Mouse (Mus musculus) left cerebral cortex, adult 9 months (tissue): ENCODE measurements around the gene Rfx6.

ENCODE experiments used
- DNase-seq, 2 experiments: peaks; one replicate each; pipeline ENCODE4 v3.0.0; 2022; ENCODE audit warnings: low spot score in 2 of 2

Gene Rfx6

GRCm38 (mm10) chr10:51677548-51678250, at the start of gene Rfx6:
Gene Rfx6 (plus strand): TSS chr10:51677756.
- DNase-seq, result peak in 1 of 2 experiments; percentile 8

DNA sequence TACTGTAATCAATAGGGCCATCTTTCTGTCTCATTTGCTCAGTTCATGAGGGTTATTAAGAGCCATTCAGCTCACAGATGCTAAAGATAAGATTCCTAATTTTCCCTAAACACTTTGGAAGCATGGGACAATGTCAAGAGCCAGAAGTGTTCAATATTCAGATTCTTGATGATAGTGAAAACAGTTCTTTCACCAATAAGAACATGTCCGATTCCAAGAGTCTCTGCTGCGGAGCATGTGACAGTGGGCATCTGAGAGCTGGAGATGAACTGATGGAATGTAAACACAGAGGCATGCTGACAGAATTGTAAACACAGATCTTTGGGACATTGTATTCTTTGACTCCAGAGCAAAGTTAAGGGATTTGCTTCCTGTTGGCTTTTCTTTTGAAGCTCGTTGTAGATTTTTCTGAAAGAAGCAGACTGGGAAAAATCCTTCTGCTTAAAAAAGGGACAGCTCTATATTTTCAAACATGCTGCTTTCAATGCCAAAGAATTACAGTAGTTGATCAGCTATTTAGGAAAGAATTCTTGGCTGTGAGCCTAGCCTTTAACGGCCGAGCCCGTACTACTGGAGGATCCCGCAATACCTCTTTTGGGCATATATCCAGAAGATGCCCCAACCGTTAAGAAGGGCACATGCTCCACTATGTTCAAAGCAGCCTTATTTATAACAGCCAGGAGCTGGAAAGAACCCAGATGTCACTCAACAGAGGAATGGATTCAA, 46.0 kb upstream of the Rfx6 start, which contains the start of gene Gprc6a:
Gene Gprc6a (minus strand): TSS at position 51 of the 726 bp plus-strand sequence.
- no peak for DNase-seq

- DNase-seq, result no peak
Observed at GRCm38 (mm10) chr10:51649506-51650221, 27.9 kb upstream of the Rfx6 start.

- no peak for DNase-seq
Observed at GRCm38 (mm10) chr10:51657324-51657723, 20.2 kb upstream of the Rfx6 start.

DNA sequence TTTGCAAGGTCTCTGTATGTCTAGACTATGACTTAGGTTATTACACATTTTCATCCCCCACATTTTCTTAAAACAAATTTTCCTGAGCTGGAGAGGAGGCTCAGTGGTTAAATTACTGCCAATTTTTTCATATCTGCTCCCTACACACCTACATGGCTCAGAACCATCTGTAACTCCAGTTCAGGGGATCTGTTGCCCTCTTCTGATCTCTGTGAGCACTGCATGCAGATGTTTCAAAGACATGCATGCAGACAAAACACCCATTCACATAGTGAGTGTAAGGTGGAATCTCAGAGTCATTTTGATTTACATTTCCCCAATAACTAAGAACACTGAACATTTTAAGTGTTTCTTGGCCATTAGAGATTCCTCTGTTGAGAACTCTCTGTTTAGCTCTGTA, 8.2 kb upstream of the Rfx6 start:
- no peak for DNase-seq

DNA sequence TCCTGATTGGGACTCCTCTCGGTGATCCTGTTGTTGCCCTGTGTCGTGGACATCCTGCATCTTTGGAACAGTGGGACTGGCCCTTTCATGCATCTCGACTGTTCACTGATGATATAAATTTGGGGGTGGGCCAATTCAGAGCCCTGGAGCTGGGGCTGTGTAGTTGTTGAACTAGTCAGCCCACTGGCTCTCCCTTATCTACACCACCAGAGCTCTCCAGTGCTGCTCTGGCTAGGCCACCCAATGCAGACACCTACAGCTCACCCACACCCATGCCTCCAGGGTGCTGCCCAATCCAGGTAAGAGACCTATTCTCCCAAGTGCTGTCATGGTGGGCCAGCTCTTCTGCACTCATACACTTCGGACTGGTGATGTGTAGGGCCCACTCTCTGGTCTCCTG, 6.0 kb upstream of the Rfx6 start:
- DNase-seq, result no peak

DNA sequence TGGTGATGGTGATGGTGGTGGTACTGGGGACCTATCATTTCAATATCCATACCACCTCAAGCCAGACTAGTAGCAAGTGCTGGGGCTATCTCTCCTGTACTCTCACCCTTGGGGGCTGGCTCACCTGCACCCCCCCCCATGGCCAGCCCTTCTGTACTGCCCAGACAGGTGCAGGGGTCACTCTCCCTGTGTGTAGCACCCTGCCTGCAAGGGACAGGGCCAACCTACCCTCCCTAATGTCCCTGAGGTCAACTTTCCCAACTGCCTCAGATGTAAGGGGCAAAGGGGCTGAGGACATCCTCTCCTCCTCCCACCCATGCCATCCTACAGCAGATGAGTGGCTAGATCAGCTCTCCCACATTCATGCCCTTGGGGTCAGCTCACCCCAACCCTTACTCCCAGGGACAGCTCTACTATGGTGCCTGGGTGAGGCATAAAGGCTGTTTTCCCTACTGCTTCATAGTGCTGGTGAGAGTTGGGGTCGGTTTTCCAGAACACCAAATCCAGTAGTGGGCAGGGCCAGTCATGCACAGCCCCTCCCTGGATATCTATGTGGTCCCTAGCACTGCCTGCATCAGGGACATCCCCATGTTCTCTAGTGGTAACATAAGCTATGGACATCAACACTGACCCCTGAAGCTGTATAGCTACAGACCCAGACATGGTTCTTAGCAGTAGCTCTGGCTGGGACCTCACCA, 5.3 kb upstream of the Rfx6 start:
- no peak for DNase-seq

- DNase-seq, result no peak
Observed at GRCm38 (mm10) chr10:51678251-51678639, 689 bp downstream of the Rfx6 start.

DNA sequence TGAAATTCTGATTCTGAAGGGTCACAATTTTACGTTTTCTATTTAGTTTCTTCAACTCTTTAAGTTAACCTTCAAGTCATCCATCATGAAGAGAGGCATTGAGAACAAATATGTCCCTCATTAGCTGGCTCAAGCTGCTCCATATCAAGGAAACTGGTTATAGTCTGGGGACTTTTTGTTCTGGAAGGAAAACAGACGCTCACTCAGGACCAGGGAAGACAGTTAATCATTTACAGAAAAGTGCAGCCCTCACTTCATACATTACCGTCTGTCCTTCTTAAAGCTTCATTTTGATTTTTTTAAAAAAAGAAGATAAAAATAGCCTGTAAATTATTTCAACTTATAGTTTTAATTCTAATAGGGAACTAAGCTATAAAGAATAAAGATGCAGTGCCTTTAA, 43.3 kb downstream of the Rfx6 start:
- no peak for DNase-seq

GRCm38 (mm10) chr10:51761436-51761835, 83.9 kb downstream of the Rfx6 start:
- no peak for DNase-seq

- no peak for DNase-seq
Observed at GRCm38 (mm10) chr10:51763241-51763640, 85.7 kb downstream of the Rfx6 start.

DNA sequence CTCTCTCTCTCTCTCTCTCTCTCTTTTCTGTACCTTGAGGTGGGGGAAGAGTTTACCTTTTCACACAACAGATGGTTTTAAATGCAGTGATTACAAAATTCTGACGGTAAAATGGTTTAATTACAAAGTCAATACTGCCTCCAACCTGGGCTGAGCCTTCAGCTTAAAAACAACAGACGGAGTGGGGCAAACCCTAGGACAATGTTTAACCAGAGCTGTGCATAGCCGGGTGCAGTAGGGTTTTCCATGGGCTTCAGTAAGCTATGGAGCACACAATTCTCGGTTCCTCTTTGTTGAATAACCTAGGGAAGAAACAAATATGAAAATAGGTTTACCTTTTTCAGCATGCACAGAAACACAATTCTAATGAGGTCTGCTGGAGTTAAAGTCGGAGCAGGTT, 90.9 kb downstream of the Rfx6 start:
- no peak for DNase-seq

DNA sequence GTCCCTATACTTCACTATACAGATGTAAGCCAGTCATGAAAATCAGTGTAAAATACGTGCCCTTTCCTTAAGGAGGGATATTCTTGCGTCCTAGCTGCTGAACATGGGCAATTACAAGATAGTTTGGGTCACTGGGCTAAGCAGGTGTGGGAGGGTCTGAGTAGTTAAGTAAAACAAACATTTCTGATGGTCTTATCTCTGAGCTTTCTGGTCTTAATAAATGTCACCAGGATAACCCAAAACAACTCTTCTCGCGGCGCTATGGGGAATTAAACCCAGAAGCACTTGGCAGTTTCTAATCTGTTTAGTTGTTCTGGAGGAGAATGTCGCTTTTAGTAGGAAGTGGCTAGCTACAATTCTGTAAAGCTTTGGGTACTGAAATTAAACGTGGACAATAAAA, 91.7 kb downstream of the Rfx6 start:
- no peak for DNase-seq

DNA sequence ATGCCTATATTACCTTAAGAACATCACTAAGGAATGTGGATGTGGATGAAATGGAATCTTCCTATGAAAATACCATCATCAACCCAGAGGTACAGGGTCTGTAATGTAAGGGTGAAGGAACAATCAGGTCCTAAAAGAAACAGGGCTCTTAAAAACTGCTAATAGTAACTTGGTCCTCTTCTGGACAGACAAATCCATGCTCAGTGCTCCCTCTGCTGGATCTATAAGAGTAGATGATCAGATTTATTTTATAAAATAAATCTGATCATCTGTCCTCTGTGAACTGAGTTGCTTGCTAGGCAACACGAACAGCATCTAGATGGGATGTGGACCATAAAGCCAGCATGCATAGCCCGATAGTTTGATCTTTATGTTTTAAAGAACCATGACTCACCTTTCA, 102.1 kb downstream of the Rfx6 start:
- no peak for DNase-seq
